Mouse (Mus musculus) B cell, adult 2 months (primary cell): ENCODE measurements around the gene Olfr569.

Experiments
- DNase-seq, 2 experiments: peaks; one replicate each; pipeline ENCODE4 v3.0.0; 2022

Gene Olfr569

GRCm38 (mm10) chr7:102890782-102891181 lies at the start of gene Olfr569:
TSS of gene Olfr569 (minus strand) at chr7:102890882.
- DNase-seq = no peak

GRCm38 (mm10) chr7:102927105-102927504 lies 36.4 kb upstream of the Olfr569 start:
- DNase-seq = no peak

GRCm38 (mm10) chr7:102924109-102924508 lies 33.4 kb upstream of the Olfr569 start, which contains the start of gene Olfr572:
TSS of gene Olfr572 (plus strand) at chr7:102924409.
- no peak for DNase-seq

- DNase-seq = peak in 1 of 2 experiments; percentile 4
These were observed 28.9 kb upstream of the Olfr569 start for GRCm38 (mm10) chr7:102919632-102920031.

- no peak for DNase-seq
These were observed 26.6 kb upstream of the Olfr569 start, which contains the start of gene Olfr571 for GRCm38 (mm10) chr7:102917032-102917875. TSS of gene Olfr571 (minus strand) at chr7:102917536.

- DNase-seq = no peak
These were observed 25.7 kb upstream of the Olfr569 start for GRCm38 (mm10) chr7:102916405-102916804.

- DNase-seq = no peak
These were observed 24.6 kb upstream of the Olfr569 start for GRCm38 (mm10) chr7:102915261-102915660.

GRCm38 (mm10) chr7:102876822-102877221 lies 13.9 kb downstream of the Olfr569 start, which contains the start of gene Olfr568:
TSS of gene Olfr568 (plus strand) at chr7:102877122.
- DNase-seq = no peak

GRCm38 (mm10) chr7:102858665-102859064 lies 32.0 kb downstream of the Olfr569 start, which contains the start of gene Olfr566:
TSS of gene Olfr566 (minus strand) at chr7:102858765.
- no peak for DNase-seq

- no peak for DNase-seq
These were observed 34.9 kb downstream of the Olfr569 start for GRCm38 (mm10) chr7:102855807-102856206.
